ENCODE assay signal across 15 mouse cellular contexts in genomic region chr13:95685736-95686135, GRCm38 (mm10). TPM values are rescaled to one million over a fixed set of nuclear protein-coding genes. Genes with fewer than 3 reads are reported as not detected.
A peak's percentile ranks its signal among the peaks of the same experiment; 100 is the strongest.
DNase-seq lines count a peak whose midpoint lies in the region; ATAC-seq and TF ChIP-seq lines count a peak whose summit lies in the region.
"Had no signal": no experiment of that assay in that cellular context is flagged by ENCODE, and none has a peak within 500 bp of the region (broad histone marks: within the 10 kb centered on the region; RNA-seq: fewer than 3 reads in every experiment).

No protein-coding gene starts in this region.

- TF ChIP-seq POLR2A in lung, adult 2 months (IDR thresholded peaks at IDR 0.05; ENCODE audit: borderline replicate concordance, extremely low read depth, low read depth, low read length), result no peak

- H3K36me3 ChIP-seq in lung, postnatal 0 days (ENCODE audit: insufficient read depth, low read length), result no peaks in the 10 kb centered on the region
- H3K36me3 ChIP-seq: heart, embryonic 10.5 days; kidney, embryonic 15.5 days; lung, embryonic 15.5 days had no signal

- WGBS in lung, postnatal 0 days, result 59% methylated on average over 5 of the region's 5 CpGs
- 44% methylated on average over 5 of the region's 5 CpGs for WGBS in lung, adult 2 months

- H3K4me3 ChIP-seq in lung, postnatal 0 days (ENCODE audit: low read depth, low read length), result no peak overlapping the region
- H3K4me3 ChIP-seq in lung, adult 2 months (replicated peaks; ENCODE audit: extremely low read depth, low read depth, low read length), result no peak overlapping the region
- H3K4me3 ChIP-seq: embryonic facial prominence, embryonic 15.5 days; heart, embryonic 10.5 days; kidney, embryonic 15.5 days; lung, embryonic 15.5 days had no signal

- H3K4me1 ChIP-seq in lung, postnatal 0 days (ENCODE audit: insufficient read depth, low read depth, low read length), result no peaks in the 10 kb centered on the region
- no peaks in the 10 kb centered on the region; the same call in 1 of the 2 replicates for H3K4me1 ChIP-seq in lung, adult 2 months (ENCODE audit: control insufficient read depth, insufficient read depth, low read length)
- H3K4me1 ChIP-seq: embryonic facial prominence, embryonic 15.5 days; heart, embryonic 10.5 days; kidney, embryonic 15.5 days; lung, embryonic 15.5 days had no signal

- TF ChIP-seq CTCF in lung, postnatal 0 days (IDR thresholded peaks at IDR 0.05), result no peak
- TF ChIP-seq CTCF in lung, adult 2 months (IDR thresholded peaks at IDR 0.05; ENCODE audit: insufficient read depth, low read length), result no peak

- no peaks in the 10 kb centered on the region for H3K9me3 ChIP-seq in lung, postnatal 0 days (ENCODE audit: low read length)
- H3K9me3 ChIP-seq: embryonic facial prominence, embryonic 15.5 days; heart, embryonic 10.5 days; kidney, embryonic 15.5 days; lung, embryonic 15.5 days had no signal

- intact Hi-C loops in heart, postnatal 36 days (cut with DNase I), result no loop called here

- DNase-seq in lung, postnatal 0 days (ENCODE audit: low spot score), result peak; percentile 33
- no peak for DNase-seq in lung, adult 2 months
- peak; percentile 16 for DNase-seq in lung, postnatal 14 days
- DNase-seq in spleen, adult 12 weeks (ENCODE audit: low spot score), result peak; percentile 25
- DNase-seq in heart, postnatal 36 days, result no peak
- no peak for DNase-seq in left cerebral cortex, adult 18-20 months (ENCODE audit: low spot score in 2 of 2)
- no peak for DNase-seq in cerebellum, adult 11 months
- DNase-seq in testis, postnatal 14 days (ENCODE audit: low spot score), result no peak
- DNase-seq: cerebellum, postnatal 25 days; retina, postnatal 1 day had no signal

- no peak overlapping the region for H3K9ac ChIP-seq in lung, postnatal 0 days (replicated peaks; ENCODE audit: low read depth)
- H3K9ac ChIP-seq: embryonic facial prominence, embryonic 15.5 days; hindbrain, embryonic 14.5 days; kidney, embryonic 15.5 days; lung, embryonic 15.5 days had no signal

- no peaks in the 10 kb centered on the region for H3K27me3 ChIP-seq in lung, postnatal 0 days (replicated peaks; ENCODE audit: insufficient read depth, low read length)
- H3K27me3 ChIP-seq: embryonic facial prominence, embryonic 15.5 days; kidney, embryonic 15.5 days; lung, embryonic 15.5 days had no signal

- TF ChIP-seq EP300 in lung, postnatal 0 days (IDR thresholded peaks at IDR 0.05), result no peak

- no peak overlapping the region for H3K27ac ChIP-seq in lung, postnatal 0 days (ENCODE audit: low read length)
- H3K27ac ChIP-seq: embryonic facial prominence, embryonic 15.5 days; heart, embryonic 10.5 days; hindbrain, embryonic 14.5 days; kidney, embryonic 15.5 days; lung, embryonic 15.5 days had no signal

- no peak overlapping the region for H3K4me2 ChIP-seq in lung, postnatal 0 days (replicated peaks; ENCODE audit: low read depth, low read length)
- H3K4me2 ChIP-seq: embryonic facial prominence, embryonic 15.5 days; hindbrain, embryonic 14.5 days; kidney, embryonic 15.5 days; lung, embryonic 15.5 days had no signal

- no peak for ATAC-seq in lung, postnatal 0 days

RNA-seq across cellular contexts. Expression of gene F2rl2, which starts 10.9 kb away (rescaled TPM):
- 1.2 and 1.4 TPM in 2 replicates for polyA plus RNA-seq in lung, postnatal 0 days (2015; fragmentation: Nextera tagmentation; extraction: Ambion mirVana)
- 1.6 and 2.3 TPM in 2 replicates for polyA plus RNA-seq in lung, adult 2 months (2012; rRNA removed)
- total RNA-seq in heart, postnatal 36 days (2021), result under 1 TPM in 1 of 2 experiments, not detected in 1; 0.11 TPM
- 1 to 10 TPM in 1 of 2 experiments, under 1 TPM in 1; 0.88 to 1.9 TPM for total RNA-seq in left cerebral cortex, adult 18-20 months (2021)

Comparison
In these comparisons a context has a peak if more than half of its experiments do, and no peak if none do; other contexts are left out.
1. DNase-seq: peak in lung, postnatal 0 days (single experiment), lung, postnatal 14 days (single experiment) and spleen, adult 12 weeks (single experiment); none in lung, adult 2 months (single experiment), heart, postnatal 36 days (0 of 2), left cerebral cortex, adult 18-20 months (0 of 2), cerebellum, adult 11 months (single experiment) and testis, postnatal 14 days (single experiment).